ENCODE assay signal across 11 mouse cellular contexts in the genomic region with DNA sequence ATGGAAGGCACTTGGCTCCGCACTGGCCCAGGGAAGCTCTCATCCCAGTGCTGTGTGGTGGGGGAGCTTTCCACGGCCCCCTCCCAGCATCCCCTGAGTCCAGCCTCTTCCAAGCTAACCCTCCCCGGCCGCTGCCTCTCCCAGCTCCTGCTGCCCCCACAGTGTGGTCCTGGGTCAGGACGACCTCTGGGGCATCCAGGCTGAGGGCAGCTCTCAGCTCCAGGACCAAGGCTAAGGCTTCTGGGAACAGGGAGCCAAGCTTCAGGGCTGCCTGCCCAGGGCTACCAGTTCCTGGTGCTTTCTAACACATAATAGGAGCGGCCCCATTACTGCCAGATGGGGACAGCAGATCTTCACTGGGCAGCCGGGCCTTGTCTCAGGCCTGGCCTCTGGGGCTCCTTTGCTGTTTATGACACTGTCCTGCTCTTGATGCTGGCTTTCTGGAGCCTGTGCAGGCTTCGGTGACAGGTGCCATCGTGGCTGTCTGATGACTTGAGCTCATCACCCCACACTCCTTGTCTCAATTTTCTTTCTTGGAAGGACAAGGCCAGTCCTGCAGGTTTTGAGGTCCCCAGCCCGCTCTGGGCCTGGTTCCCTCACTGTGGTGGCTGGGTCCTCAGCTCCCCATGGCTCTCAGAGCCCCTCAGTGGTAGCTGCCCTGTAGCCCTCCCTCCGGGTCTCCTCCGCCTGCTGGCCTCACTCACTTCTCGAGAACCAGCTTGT.
DNase-seq lines count a peak whose midpoint lies in the region; ATAC-seq and TF ChIP-seq lines count a peak whose summit lies in the region.
"Had no signal": no experiment of that assay in that cellular context is flagged by ENCODE, and none has a peak within 500 bp of the region (broad histone marks: within the 10 kb centered on the region; RNA-seq: fewer than 3 reads in every experiment).

No protein-coding gene starts in this region.

- H3K9ac ChIP-seq in intestine, embryonic 15.5 days: no peak overlapping the region
- H3K9ac ChIP-seq in intestine, postnatal 0 days (ENCODE audit: low read depth, low read length): no peak overlapping the region
- H3K9ac ChIP-seq in neural tube, embryonic 13.5 days: 0 out of 2 replicates have a peak overlapping the region, but pooled peaks have one; percentile 12
- no peak overlapping the region; the same call in 1 of the 2 replicates for H3K9ac ChIP-seq in embryonic facial prominence, embryonic 15.5 days
- H3K9ac ChIP-seq in stomach, postnatal 0 days (ENCODE audit: low read length): no peak overlapping the region
- H3K9ac ChIP-seq: hindbrain, embryonic 15.5 days; lung, embryonic 14.5 days had no signal

- 80% methylated on average over 13 of the region's 13 CpGs for WGBS in intestine, embryonic 15.5 days
- WGBS in intestine, postnatal 0 days: 80% methylated on average over 13 of the region's 13 CpGs
- whole genome bisulfite sequencing in neural tube, embryonic 13.5 days: 78% methylated on average over 13 of the region's 13 CpGs
- WGBS in embryonic facial prominence, embryonic 15.5 days: 70% methylated on average over 13 of the region's 13 CpGs
- WGBS in stomach, postnatal 0 days: 78% methylated on average over 13 of the region's 13 CpGs

- 0 out of 2 replicates have a peak overlapping the region, but pooled peaks have one; percentile 4 for H3K27ac ChIP-seq in intestine, embryonic 15.5 days
- H3K27ac ChIP-seq in intestine, postnatal 0 days (ENCODE audit: low read depth, low read length): no peak overlapping the region
- H3K27ac ChIP-seq in neural tube, embryonic 13.5 days (replicated peaks): no peak overlapping the region
- peak overlapping the region; percentile 68 for H3K27ac ChIP-seq in embryonic facial prominence, embryonic 15.5 days (replicated peaks)
- peak overlapping the region; percentile 58 for H3K27ac ChIP-seq in stomach, postnatal 0 days (replicated peaks)
- H3K27ac ChIP-seq: hindbrain, embryonic 15.5 days had no signal

- TF ChIP-seq CTCF in intestine, postnatal 0 days (IDR thresholded peaks at IDR 0.05; ENCODE audit: low read depth): no peak
- no peak for TF ChIP-seq CTCF in stomach, postnatal 0 days (IDR thresholded peaks at IDR 0.05; ENCODE audit: low read depth)

- peaks cover 28% of the 10 kb centered on the region for H3K4me1 ChIP-seq in intestine, embryonic 15.5 days (replicated peaks)
- H3K4me1 ChIP-seq in intestine, postnatal 0 days (replicated peaks; ENCODE audit: control insufficient read depth, insufficient read depth, low read length): 0 out of 2 replicates have a peak, but pooled peaks cover 15% of the 10 kb centered on the region
- H3K4me1 ChIP-seq in neural tube, embryonic 13.5 days (replicated peaks): peaks cover 16% of the 10 kb centered on the region
- H3K4me1 ChIP-seq in embryonic facial prominence, embryonic 15.5 days: peaks cover 35% of the 10 kb centered on the region; the same call in 1 of the 2 replicates
- peaks cover 8% of the 10 kb centered on the region; the same call in 1 of the 2 replicates for H3K4me1 ChIP-seq in stomach, postnatal 0 days (replicated peaks; ENCODE audit: control insufficient read depth, insufficient read depth)

- H3K4me3 ChIP-seq in intestine, embryonic 15.5 days (replicated peaks): no peak overlapping the region
- H3K4me3 ChIP-seq in intestine, postnatal 0 days (ENCODE audit: low read depth, low read length): no peak overlapping the region
- H3K4me3 ChIP-seq in neural tube, embryonic 13.5 days: no peak overlapping the region
- H3K4me3 ChIP-seq in embryonic facial prominence, embryonic 15.5 days (replicated peaks): no peak overlapping the region
- no peak overlapping the region for H3K4me3 ChIP-seq in stomach, postnatal 0 days (ENCODE audit: low read depth, low read length)
- H3K4me3 ChIP-seq: hindbrain, embryonic 15.5 days had no signal

- no peak for TF ChIP-seq EP300 in stomach, postnatal 0 days (optimal IDR thresholded peaks at IDR 0.05)

- no peaks in the 10 kb centered on the region for H3K36me3 ChIP-seq in intestine, embryonic 15.5 days
- H3K36me3 ChIP-seq in intestine, postnatal 0 days (ENCODE audit: control insufficient read depth, insufficient read depth): no peaks in the 10 kb centered on the region
- no peaks in the 10 kb centered on the region for H3K36me3 ChIP-seq in neural tube, embryonic 13.5 days
- no peaks in the 10 kb centered on the region for H3K36me3 ChIP-seq in embryonic facial prominence, embryonic 15.5 days
- H3K36me3 ChIP-seq in stomach, postnatal 0 days (ENCODE audit: control insufficient read depth, insufficient read depth, low read length): no peaks in the 10 kb centered on the region
- H3K36me3 ChIP-seq: hindbrain, embryonic 15.5 days had no signal

- no peaks in the 10 kb centered on the region for H3K9me3 ChIP-seq in intestine, embryonic 15.5 days
- no peaks in the 10 kb centered on the region for H3K9me3 ChIP-seq in intestine, postnatal 0 days (ENCODE audit: control insufficient read depth)
- H3K9me3 ChIP-seq in neural tube, embryonic 13.5 days: no peaks in the 10 kb centered on the region
- H3K9me3 ChIP-seq in embryonic facial prominence, embryonic 15.5 days (replicated peaks): no peaks in the 10 kb centered on the region
- no peaks in the 10 kb centered on the region for H3K9me3 ChIP-seq in stomach, postnatal 0 days (ENCODE audit: control insufficient read depth, low read length)
- H3K9me3 ChIP-seq: hindbrain, embryonic 15.5 days had no signal

- ATAC-seq in intestine, embryonic 15.5 days: no peak
- ATAC-seq in intestine, postnatal 0 days: no peak
- ATAC-seq in neural tube, embryonic 13.5 days (ENCODE audit: low read depth): no peak
- no peak for ATAC-seq in embryonic facial prominence, embryonic 15.5 days (ENCODE audit: insufficient number of reproducible peaks, low FRiP score, low TSS enrichment, low read depth)
- no peak for ATAC-seq in stomach, postnatal 0 days (ENCODE audit: low FRiP score, low TSS enrichment)

- H3K4me2 ChIP-seq in intestine, embryonic 15.5 days (replicated peaks): no peak overlapping the region
- no peak overlapping the region for H3K4me2 ChIP-seq in intestine, postnatal 0 days (replicated peaks; ENCODE audit: low read depth)
- H3K4me2 ChIP-seq in neural tube, embryonic 13.5 days: no peak overlapping the region
- no peak overlapping the region for H3K4me2 ChIP-seq in embryonic facial prominence, embryonic 15.5 days (replicated peaks)
- H3K4me2 ChIP-seq in stomach, postnatal 0 days (replicated peaks; ENCODE audit: low read depth): no peak overlapping the region
- H3K4me2 ChIP-seq: hindbrain, embryonic 15.5 days; lung, embryonic 14.5 days had no signal

- DNase-seq in neural tube, embryonic 10.5 days (ENCODE audit: extremely low spot score, low spot score): no peak
- no peak for DNase-seq in stomach, postnatal 0 days (ENCODE audit: low spot score)
- DNase-seq in layer of hippocampus, postnatal 36 days: no peak
- DNase-seq: cerebellum, adult 9-10 months; lung, embryonic 14.5 days; thymus, adult 2 months had no signal

- H3K27me3 ChIP-seq in intestine, embryonic 15.5 days (replicated peaks): no peaks in the 10 kb centered on the region
- H3K27me3 ChIP-seq in intestine, postnatal 0 days (replicated peaks; ENCODE audit: control insufficient read depth, insufficient read depth, low read length): no peaks in the 10 kb centered on the region
- no peaks in the 10 kb centered on the region for H3K27me3 ChIP-seq in neural tube, embryonic 13.5 days
- H3K27me3 ChIP-seq in embryonic facial prominence, embryonic 15.5 days: no peaks in the 10 kb centered on the region
- no peaks in the 10 kb centered on the region for H3K27me3 ChIP-seq in stomach, postnatal 0 days (ENCODE audit: control insufficient read depth, insufficient read depth, low read length)
- H3K27me3 ChIP-seq: hindbrain, embryonic 15.5 days had no signal

Comparison
In these comparisons a context has a peak if more than half of its experiments do, and no peak if none do; other contexts are left out.
1. H3K27ac ChIP-seq: peak in intestine, embryonic 15.5 days (single experiment), embryonic facial prominence, embryonic 15.5 days (single experiment) and stomach, postnatal 0 days (single experiment); none in intestine, postnatal 0 days (single experiment) and neural tube, embryonic 13.5 days (single experiment).